Mouse (Mus musculus) limb, embryonic 14.5 days (tissue): ENCODE data around the gene Vmn1r4. TPM values are rescaled to one million over a fixed set of nuclear protein-coding genes. Genes with fewer than 3 reads are reported as not detected.
A peak's percentile ranks its signal among the peaks of the same experiment; 100 is the strongest.

ENCODE experiments used
- ATAC-seq: fragments of 200-750 bp; cut with Nextera tagmentation; 2 replicates; pipeline ENCODE4 v1.8.0; 2017; ENCODE audit warnings: low read depth, moderate number of reproducible peaks, moderate TSS enrichment; ENCODE audit not compliant: low FRiP score
- DNase-seq: peaks from one replicate; pipeline ENCODE4 v3.0.0-alpha.2; 2015; ENCODE audit warnings: low spot score
- H3K27ac ChIP-seq: fragments of 300-500 bp; sonication (generic); replicated peaks from 2 replicates; pipeline ENCODE4 v1.5.1; 2014; ENCODE audit warnings: low read depth, mild to moderate bottlenecking, low read length, moderate library complexity, mixed read lengths
- H3K27me3 ChIP-seq: fragments of 300-500 bp; sonication (generic); 2 replicates; pipeline ENCODE4 v1.6.1; 2014; ENCODE audit warnings: low read length, mixed read lengths; ENCODE audit not compliant: control insufficient read depth, insufficient read depth
- H3K36me3 ChIP-seq: fragments of 300-500 bp; sonication (generic); 2 replicates; pipeline ENCODE4 v1.6.1; 2014; ENCODE audit warnings: mild to moderate bottlenecking, low read length, moderate library complexity, mixed read lengths; ENCODE audit not compliant: control insufficient read depth, insufficient read depth
- H3K4me1 ChIP-seq: fragments of 300-500 bp; sonication (generic); 2 replicates; pipeline ENCODE4 v1.6.1; 2014; ENCODE audit warnings: antibody characterized with exemption, low read length, mixed read lengths; ENCODE audit not compliant: control insufficient read depth, insufficient read depth
- H3K4me2 ChIP-seq: fragments of 300-500 bp; sonication (generic); replicated peaks from 2 replicates; pipeline ENCODE4 v1.6.1; 2014; ENCODE audit warnings: low read depth, mild to moderate bottlenecking, low read length, moderate library complexity; ENCODE audit not compliant: severe bottlenecking
- H3K4me3 ChIP-seq: fragments of 300-500 bp; sonication (generic); replicated peaks from 2 replicates; pipeline ENCODE4 v1.5.1; 2014; ENCODE audit warnings: low read length
- H3K9ac ChIP-seq: fragments of 300-500 bp; sonication (generic); 2 replicates; pipeline ENCODE4 v1.6.1; 2014; ENCODE audit warnings: mild to moderate bottlenecking, low read depth, low read length, moderate library complexity; ENCODE audit not compliant: severe bottlenecking
- H3K9me3 ChIP-seq: fragments of 300-500 bp; sonication (generic); 2 replicates; pipeline ENCODE4 v1.6.1; 2016; ENCODE audit warnings: low read length; ENCODE audit not compliant: control insufficient read depth
- POLR2A ChIP-seq: fragments of 200-500 bp; IDR thresholded peaks from 2 replicates; pipeline ENCODE4 v1.8.0; 2012; ENCODE audit warnings: inconsistent platforms, mild to moderate bottlenecking, moderate library complexity, borderline replicate concordance; ENCODE audit not compliant: insufficient read depth, insufficient read length; ENCODE audit errors: extremely low read depth
- WGBS: fragments of 180-500 bp; shearing (Covaris S2); extraction: QIAGEN DNeasy Blood & Tissue Kit; methylation state at CpG from one replicate; pipeline ENCODE4 v1.1.7; 2014; 5-methylcytosine and 5-hydroxymethylcytosine counted together
- polyA plus RNA-seq, 2 experiments: library from polyadenylated mRNA; depleted of rRNA in 1 of 2; stranded (reverse) in 1 of 2; unstranded in 1 of 2; fragments of >200 nt; fragmentation: Nextera tagmentation in 1 of 2; extraction: Ambion mirVana in 1 of 2; gene quantifications; 2 replicates each; pipeline versions ENCODE4 v1.2.1 to v1.2.3; 2012 to 2014

Gene Vmn1r4
- polyA plus RNA-seq, 2 experiments, result 0.24 to 0.29 TPM

- Histone ChIP-seq H3K4me3 (no peak overlapping the region), H3K36me3 (no peaks in the 10 kb centered on the region), H3K9me3 (no peaks in the 10 kb centered on the region), H3K9ac (no peak overlapping the region), H3K27me3 (no peaks in the 10 kb centered on the region), H3K4me2 (no peak overlapping the region), H3K27ac (no peak overlapping the region), H3K4me1 (no peaks in the 10 kb centered on the region)
- TF ChIP-seq POLR2A, result no peak
- no peak for DNase-seq
- ATAC-seq, result no peak
- WGBS, result 67% methylated on average over 2 of the region's 2 CpGs
These were observed 7.5 kb upstream of the Vmn1r4 start for GRCm38 (mm10) chr6:56916279-56916678.

- Histone ChIP-seq H3K4me3 (no peak overlapping the region), H3K36me3 (no peaks in the 10 kb centered on the region), H3K27me3 (no peaks in the 10 kb centered on the region), H3K27ac (no peak overlapping the region), H3K9me3 (no peaks in the 10 kb centered on the region), H3K4me2 (no peak overlapping the region), H3K4me1 (no peaks in the 10 kb centered on the region; the same call in 1 of the 2 replicates), H3K9ac (no peak overlapping the region)
- DNase-seq (no peak), ATAC-seq (no peak)
- no peak for TF ChIP-seq POLR2A
- 75% methylated on average over 12 of the region's 12 CpGs for WGBS
These were observed 6.0 kb upstream of the Vmn1r4 start for GRCm38 (mm10) chr6:56917578-56918368.

GRCm38 (mm10) chr6:56919330-56920044, 4.3 kb upstream of the Vmn1r4 start:
- no peaks in the 10 kb centered on the region for H3K27me3 ChIP-seq
- no peak overlapping the region for H3K27ac ChIP-seq
- ATAC-seq (no peak), DNase-seq (no peak)
- no peaks in the 10 kb centered on the region for H3K9me3 ChIP-seq
- H3K4me2 ChIP-seq, result no peak overlapping the region
- no peak overlapping the region for H3K9ac ChIP-seq
- H3K4me1 ChIP-seq, result no peaks in the 10 kb centered on the region; the same call in 1 of the 2 replicates
- no peak overlapping the region for H3K4me3 ChIP-seq
- no peaks in the 10 kb centered on the region for H3K36me3 ChIP-seq
- WGBS, result 80% methylated on average over 7 of the region's 7 CpGs
- no peak for TF ChIP-seq POLR2A

GRCm38 (mm10) chr6:56920222-56921092, 3.4 kb upstream of the Vmn1r4 start:
- no peaks in the 10 kb centered on the region for H3K36me3 ChIP-seq
- no peak for TF ChIP-seq POLR2A
- H3K4me2 ChIP-seq, result no peak overlapping the region
- H3K4me3 ChIP-seq, result no peak overlapping the region
- no peak overlapping the region for H3K27ac ChIP-seq
- no peaks in the 10 kb centered on the region for H3K27me3 ChIP-seq
- 80% methylated on average over 12 of the region's 12 CpGs for WGBS
- H3K9ac ChIP-seq, result no peak overlapping the region
- DNase-seq, result no peak
- H3K4me1 ChIP-seq, result peaks cover 2% of the 10 kb centered on the region; the same call in 1 of the 2 replicates
- H3K9me3 ChIP-seq, result no peaks in the 10 kb centered on the region
- no peak for ATAC-seq

GRCm38 (mm10) chr6:56923331-56923725, 487 bp upstream of the Vmn1r4 start:
- H3K36me3 ChIP-seq, result no peaks in the 10 kb centered on the region
- ATAC-seq (0 out of 2 replicates have a peak, but pooled peaks have one; percentile 2), DNase-seq (peak; percentile 48)
- under 1% methylated on average over 25 of the region's 25 CpGs for WGBS
- no peaks in the 10 kb centered on the region for H3K27me3 ChIP-seq
- peak overlapping the region; percentile 88 for H3K27ac ChIP-seq
- peak overlapping the region; percentile 76 for H3K9ac ChIP-seq
- no peaks in the 10 kb centered on the region; the same call in 1 of the 2 replicates for H3K9me3 ChIP-seq
- H3K4me3 ChIP-seq, result peak overlapping the region; percentile 70
- peak overlapping the region; percentile 54 for H3K4me2 ChIP-seq
- TF ChIP-seq POLR2A, result no peak
- H3K4me1 ChIP-seq, result peaks cover 2% of the 10 kb centered on the region; the same call in 1 of the 2 replicates
